Mouse (Mus musculus): ENCODE results near the gene Cbfa2t3.

The Cbfa2t3 gene

DNA sequence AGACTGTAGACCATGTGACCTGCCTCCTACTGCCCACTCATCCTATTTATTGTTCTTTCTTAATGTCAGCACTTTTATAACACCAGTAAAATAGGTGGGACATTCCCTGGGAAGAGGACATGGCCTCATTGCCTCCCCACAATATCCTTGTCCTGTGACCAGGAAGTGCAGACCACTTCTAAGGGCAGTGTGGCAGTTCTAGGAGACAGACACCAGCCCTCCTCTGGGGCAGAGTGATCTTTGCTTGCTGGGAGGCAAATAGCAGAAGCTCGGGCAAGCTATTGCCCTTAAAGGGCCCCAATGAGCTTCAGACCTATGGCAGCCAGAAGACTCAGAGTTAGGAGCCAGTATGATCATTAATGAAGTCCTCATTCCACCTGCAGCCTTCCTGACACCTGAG is 94.3 kb downstream of the Cbfa2t3 start:
- no peaks in the 10 kb centered on the region for H3K4me1 ChIP-seq (replicated peaks; ENCODE audit: low read depth, low read length)
- H3K36me3 ChIP-seq (ENCODE audit: insufficient read depth, low read length), result no peaks in the 10 kb centered on the region
- no peaks in the 10 kb centered on the region for H3K9me3 ChIP-seq (ENCODE audit: low read length)
- H3K27me3 ChIP-seq (ENCODE audit: insufficient read depth, low read length), result no peaks in the 10 kb centered on the region; the same call in 1 of the 2 replicates
- no peak overlapping the region for H3K4me3 ChIP-seq (replicated peaks; ENCODE audit: low read length)
- TF ChIP-seq CTCF (conservative IDR thresholded peaks at IDR 0.05; ENCODE audit: low read length) (no peak), NANOG (IDR thresholded peaks at IDR 0.05; ENCODE audit: borderline replicate concordance, low read length) (no peak), POU5F1 (IDR thresholded peaks at IDR 0.05; ENCODE audit: borderline replicate concordance, low read length) (no peak)

DNA sequence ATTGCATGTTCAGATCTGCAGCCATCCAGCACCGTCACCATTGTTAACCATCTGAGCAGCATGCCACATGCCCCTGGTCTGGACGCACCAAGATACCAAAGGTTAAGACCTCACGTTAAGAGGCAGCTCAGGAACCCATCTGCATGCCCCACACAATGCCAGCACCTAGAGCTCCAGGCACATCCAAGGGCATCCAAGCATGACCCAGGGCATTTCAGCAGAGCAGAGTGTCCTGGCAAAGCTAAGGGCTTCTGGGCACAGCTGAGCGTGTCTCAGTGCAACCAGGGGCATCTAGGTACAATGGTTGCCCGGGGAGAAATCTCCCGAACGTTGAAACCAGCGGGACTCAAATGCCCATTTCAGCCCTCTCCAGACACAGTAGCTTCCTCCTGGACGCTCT is 98.2 kb downstream of the Cbfa2t3 start:
- no peaks in the 10 kb centered on the region; the same call in 1 of the 2 replicates for H3K27me3 ChIP-seq (ENCODE audit: insufficient read depth, low read length)
- peaks cover 24% of the 10 kb centered on the region; the same call in 1 of the 2 replicates for H3K36me3 ChIP-seq (ENCODE audit: insufficient read depth, low read length)
- peaks cover 3% of the 10 kb centered on the region for H3K4me1 ChIP-seq (replicated peaks; ENCODE audit: low read depth, low read length)
- no peaks in the 10 kb centered on the region for H3K9me3 ChIP-seq (ENCODE audit: low read length)
- TF ChIP-seq CTCF (conservative IDR thresholded peaks at IDR 0.05; ENCODE audit: low read length), result no peak
- no peak for TF ChIP-seq POU5F1 (IDR thresholded peaks at IDR 0.05; ENCODE audit: borderline replicate concordance, low read length)
- no peak overlapping the region for H3K4me3 ChIP-seq (replicated peaks; ENCODE audit: low read length)

DNA sequence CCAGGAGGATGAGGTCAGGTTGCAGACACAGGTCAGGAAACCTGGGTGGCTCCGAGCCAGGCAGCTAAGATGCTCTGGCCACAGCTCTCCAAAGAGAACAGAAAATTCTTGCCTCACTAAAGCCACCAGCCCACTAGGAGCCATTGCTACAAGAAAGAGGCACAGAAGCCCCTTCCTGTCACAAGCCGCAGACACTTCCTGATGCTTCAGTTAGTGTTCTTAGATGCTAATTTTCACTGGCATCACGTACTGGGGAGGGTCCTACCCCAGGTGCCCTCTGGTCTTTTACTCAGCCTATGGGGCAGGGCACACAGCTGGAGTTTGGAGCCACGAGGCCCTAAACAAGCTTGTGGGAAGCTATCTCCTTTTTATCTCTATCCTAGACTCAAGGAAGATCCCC is 102.9 kb downstream of the Cbfa2t3 start:
- peaks cover 40% of the 10 kb centered on the region for H3K36me3 ChIP-seq (ENCODE audit: insufficient read depth, low read length)
- TF ChIP-seq POU5F1 (IDR thresholded peaks at IDR 0.05; ENCODE audit: borderline replicate concordance, low read length) (no peak), NANOG (IDR thresholded peaks at IDR 0.05; ENCODE audit: borderline replicate concordance, low read length) (no peak), CTCF (conservative IDR thresholded peaks at IDR 0.05; ENCODE audit: low read length) (no peak)
- H3K9me3 ChIP-seq (ENCODE audit: low read length), result no peaks in the 10 kb centered on the region
- peaks cover 20% of the 10 kb centered on the region for H3K4me1 ChIP-seq (replicated peaks; ENCODE audit: low read depth, low read length)
- H3K4me3 ChIP-seq (replicated peaks; ENCODE audit: low read length), result no peak overlapping the region
- no peaks in the 10 kb centered on the region; the same call in 1 of the 2 replicates for H3K27me3 ChIP-seq (ENCODE audit: insufficient read depth, low read length)

- H3K27me3 ChIP-seq (ENCODE audit: insufficient read depth, low read length), result no peaks in the 10 kb centered on the region
- H3K36me3 ChIP-seq (ENCODE audit: insufficient read depth, low read length), result peaks cover 40% of the 10 kb centered on the region
- no peak overlapping the region for H3K4me3 ChIP-seq (replicated peaks; ENCODE audit: low read length)
- peaks cover 20% of the 10 kb centered on the region for H3K4me1 ChIP-seq (replicated peaks; ENCODE audit: low read depth, low read length)
- TF ChIP-seq NANOG (IDR thresholded peaks at IDR 0.05; ENCODE audit: borderline replicate concordance, low read length), result no peak
- no peaks in the 10 kb centered on the region for H3K9me3 ChIP-seq (ENCODE audit: low read length)
These were observed 105.0 kb downstream of the Cbfa2t3 start for GRCm38 (mm10) chr8:122593783-122594507.

- Histone ChIP-seq H3K4me1 (replicated peaks; ENCODE audit: low read depth, low read length) (peaks cover 20% of the 10 kb centered on the region), H3K36me3 (ENCODE audit: insufficient read depth, low read length) (peaks cover 34% of the 10 kb centered on the region), H3K9me3 (ENCODE audit: low read length) (no peaks in the 10 kb centered on the region), H3K27me3 (ENCODE audit: insufficient read depth, low read length) (no peaks in the 10 kb centered on the region), H3K4me3 (replicated peaks; ENCODE audit: low read length) (no peak overlapping the region)
- no peak for TF ChIP-seq POU5F1 (IDR thresholded peaks at IDR 0.05; ENCODE audit: borderline replicate concordance, low read length)
- no peak for TF ChIP-seq NANOG (IDR thresholded peaks at IDR 0.05; ENCODE audit: borderline replicate concordance, low read length)
- TF ChIP-seq CTCF (conservative IDR thresholded peaks at IDR 0.05; ENCODE audit: low read length), result no peak
These were observed 105.7 kb downstream of the Cbfa2t3 start for GRCm38 (mm10) chr8:122593240-122593639.

DNA sequence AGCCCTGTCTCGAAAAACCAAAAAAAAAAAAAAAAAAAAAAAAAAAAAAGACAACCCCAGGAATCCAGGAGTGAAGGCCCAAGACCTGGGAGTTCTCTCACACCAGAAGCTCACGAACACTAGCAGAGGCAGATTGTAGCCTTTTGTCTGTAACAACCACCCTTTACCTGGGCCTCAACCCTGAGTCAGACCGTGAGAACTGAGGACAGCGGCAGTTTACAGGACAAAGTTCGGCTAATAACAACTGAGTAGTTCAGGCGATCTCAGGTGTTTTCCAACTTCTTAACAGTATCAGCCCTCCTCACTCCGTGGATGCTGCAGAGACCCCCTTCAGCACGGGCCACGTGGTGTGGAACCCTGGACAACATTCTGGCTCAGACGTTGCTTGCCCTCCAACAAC is 112.2 kb downstream of the Cbfa2t3 start:
- H3K27me3 ChIP-seq (ENCODE audit: insufficient read depth, low read length), result 0 out of 2 replicates have a peak, but pooled peaks cover 3% of the 10 kb centered on the region
- H3K36me3 ChIP-seq (ENCODE audit: insufficient read depth, low read length), result no peaks in the 10 kb centered on the region
- H3K4me3 ChIP-seq (replicated peaks; ENCODE audit: low read length), result 0 out of 2 replicates have a peak overlapping the region, but pooled peaks have one; percentile 17
- peaks cover 47% of the 10 kb centered on the region for H3K4me1 ChIP-seq (replicated peaks; ENCODE audit: low read depth, low read length)
- no peaks in the 10 kb centered on the region for H3K9me3 ChIP-seq (ENCODE audit: low read length)
- no peak for TF ChIP-seq CTCF (conservative IDR thresholded peaks at IDR 0.05; ENCODE audit: low read length)
- TF ChIP-seq NANOG (IDR thresholded peaks at IDR 0.05; ENCODE audit: borderline replicate concordance, low read length), result no peak

GRCm38 (mm10) chr8:122586171-122586570 is 112.7 kb downstream of the Cbfa2t3 start:
- peaks cover 51% of the 10 kb centered on the region for H3K4me1 ChIP-seq (replicated peaks; ENCODE audit: low read depth, low read length)
- H3K27me3 ChIP-seq (ENCODE audit: insufficient read depth, low read length), result 0 out of 2 replicates have a peak, but pooled peaks cover 3% of the 10 kb centered on the region
- H3K4me3 ChIP-seq (replicated peaks; ENCODE audit: low read length), result no peak overlapping the region
- H3K9me3 ChIP-seq (ENCODE audit: low read length), result no peaks in the 10 kb centered on the region
- no peaks in the 10 kb centered on the region for H3K36me3 ChIP-seq (ENCODE audit: insufficient read depth, low read length)
- no peak for TF ChIP-seq CTCF (conservative IDR thresholded peaks at IDR 0.05; ENCODE audit: low read length)
- no peak for TF ChIP-seq POU5F1 (IDR thresholded peaks at IDR 0.05; ENCODE audit: borderline replicate concordance, low read length)
- TF ChIP-seq NANOG (IDR thresholded peaks at IDR 0.05; ENCODE audit: borderline replicate concordance, low read length), result no peak

- Histone ChIP-seq H3K27me3 (ENCODE audit: insufficient read depth, low read length) (0 out of 2 replicates have a peak, but pooled peaks cover 3% of the 10 kb centered on the region), H3K36me3 (ENCODE audit: insufficient read depth, low read length) (no peaks in the 10 kb centered on the region), H3K4me3 (replicated peaks; ENCODE audit: low read length) (no peak overlapping the region), H3K9me3 (ENCODE audit: low read length) (no peaks in the 10 kb centered on the region), H3K4me1 (replicated peaks; ENCODE audit: low read depth, low read length) (peaks cover 57% of the 10 kb centered on the region)
- TF ChIP-seq POU5F1 (IDR thresholded peaks at IDR 0.05; ENCODE audit: borderline replicate concordance, low read length) (no peak), NANOG (IDR thresholded peaks at IDR 0.05; ENCODE audit: borderline replicate concordance, low read length) (no peak), CTCF (conservative IDR thresholded peaks at IDR 0.05; ENCODE audit: low read length) (no peak)
These were observed 113.5 kb downstream of the Cbfa2t3 start for GRCm38 (mm10) chr8:122585411-122585891.

GRCm38 (mm10) chr8:122584981-122585380 is 113.9 kb downstream of the Cbfa2t3 start:
- Histone ChIP-seq H3K27me3 (ENCODE audit: insufficient read depth, low read length) (0 out of 2 replicates have a peak, but pooled peaks cover 3% of the 10 kb centered on the region), H3K36me3 (ENCODE audit: insufficient read depth, low read length) (no peaks in the 10 kb centered on the region), H3K9me3 (ENCODE audit: low read length) (no peaks in the 10 kb centered on the region)

More at GRCm38 (mm10) chr8:122584981-122585380, 113.9 kb downstream of the Cbfa2t3 start:
- Histone ChIP-seq H3K4me3 (replicated peaks; ENCODE audit: low read length) (no peak overlapping the region), H3K4me1 (replicated peaks; ENCODE audit: low read depth, low read length) (peaks cover 62% of the 10 kb centered on the region)
- no peak for TF ChIP-seq NANOG (IDR thresholded peaks at IDR 0.05; ENCODE audit: borderline replicate concordance, low read length)
- TF ChIP-seq CTCF (conservative IDR thresholded peaks at IDR 0.05; ENCODE audit: low read length), result no peak
- no peak for TF ChIP-seq POU5F1 (IDR thresholded peaks at IDR 0.05; ENCODE audit: borderline replicate concordance, low read length)

Data from E14TG2a.4 (cell line).